Mouse (Mus musculus) limb, embryonic 12.5 days (tissue): ENCODE data around the gene Nono. TPM values are rescaled to one million over a fixed set of nuclear protein-coding genes. Genes with fewer than 3 reads are reported as not detected.
"Not testable (repeated sequence)": the region's sequence is repeated elsewhere in the genome, so short reads cannot be mapped to it uniquely, and the experiment has no call there.

ENCODE experiments used
- ATAC-seq: fragments of 200-750 bp; cut with Nextera tagmentation; 2 replicates; pipeline ENCODE4 v1.8.0; 2017; ENCODE audit warnings: low read depth, moderate TSS enrichment; ENCODE audit not compliant: insufficient number of reproducible peaks, insufficient read depth, low FRiP score, low TSS enrichment
- H3K27ac ChIP-seq: fragments of 300-500 bp; sonication (generic); 2 replicates; pipeline ENCODE4 v1.5.1; 2016; ENCODE audit warnings: mild to moderate bottlenecking, moderate library complexity
- H3K27me3 ChIP-seq: fragments of 300-500 bp; sonication (generic); 2 replicates; pipeline ENCODE4 v1.6.1; 2016; ENCODE audit warnings: mild to moderate bottlenecking, moderate library complexity
- H3K36me3 ChIP-seq: fragments of 300-500 bp; sonication (generic); 2 replicates; pipeline ENCODE4 v1.6.1; 2016; ENCODE audit warnings: mild to moderate bottlenecking, moderate library complexity
- H3K4me1 ChIP-seq: fragments of 300-500 bp; sonication (generic); replicated peaks from 2 replicates; pipeline ENCODE4 v1.6.1; 2016
- H3K4me2 ChIP-seq: fragments of 300-500 bp; sonication (generic); 2 replicates; pipeline ENCODE4 v1.6.1; 2016; ENCODE audit warnings: mild to moderate bottlenecking, moderate library complexity
- H3K4me3 ChIP-seq: fragments of 300-500 bp; sonication (generic); replicated peaks from 2 replicates; pipeline ENCODE4 v1.5.1; 2016; ENCODE audit warnings: mild to moderate bottlenecking
- H3K9ac ChIP-seq: fragments of 300-500 bp; sonication (generic); replicated peaks from 2 replicates; pipeline ENCODE4 v1.6.1; 2016; ENCODE audit warnings: mild to moderate bottlenecking, moderate library complexity
- H3K9me3 ChIP-seq: fragments of 300-500 bp; sonication (generic); 2 replicates; pipeline ENCODE4 v1.6.1; 2016; ENCODE audit warnings: mild to moderate bottlenecking, moderate library complexity
- WGBS: fragments of 180-500 bp; shearing (Covaris S2); methylation state at CpG from one replicate; pipeline ENCODE4 v1.1.7; 2016; 5-methylcytosine and 5-hydroxymethylcytosine counted together
- polyA plus RNA-seq: library from polyadenylated mRNA; unstranded; fragments of >200 nt; fragmentation: Nextera tagmentation; extraction: Ambion mirVana; gene quantifications from 2 replicates; pipeline ENCODE4 v1.2.1, GENCODE M21; 2016

The Nono gene
- polyA plus RNA-seq, 1 experiment from 2014 or later: 567 TPM

GRCm38 (mm10) chrX:101420700-101421095, 8.4 kb upstream of the Nono start, which contains the start of gene Zmym3:
Gene Zmym3 (minus strand): TSS chrX:101420849.
- 18% methylated on average over 4 of the region's 4 CpGs for WGBS

GRCm38 (mm10) chrX:101423462-101423861, 5.7 kb upstream of the Nono start:
- no peak overlapping the region for H3K4me2 ChIP-seq
- no peak for ATAC-seq
- H3K27ac ChIP-seq: no peak overlapping the region
- 0 out of 2 replicates have a peak, but pooled peaks cover 14% of the 10 kb centered on the region for H3K27me3 ChIP-seq
- WGBS: 77% methylated on average over 2 of the region's 2 CpGs
- no peak overlapping the region for H3K9ac ChIP-seq
- no peaks in the 10 kb centered on the region for H3K36me3 ChIP-seq
- no peaks in the 10 kb centered on the region for H3K9me3 ChIP-seq
- no peak overlapping the region for H3K4me3 ChIP-seq
- H3K4me1 ChIP-seq: peaks cover 7% of the 10 kb centered on the region

More at GRCm38 (mm10) chrX:101420700-101421095, 8.4 kb upstream of the Nono start, which contains the start of gene Zmym3:
- Histone ChIP-seq H3K4me2 (peak within 1 kb of the TSS; percentile 55), H3K9me3 (no peaks in the 10 kb centered on the region), H3K9ac (peak within 1 kb of the TSS; percentile 74), H3K27me3 (0 out of 2 replicates have a peak, but pooled peaks cover 21% of the 10 kb centered on the region), H3K36me3 (peaks cover 5% of the 10 kb centered on the region; the same call in 1 of the 2 replicates), H3K27ac (peak within 1 kb of the TSS; percentile 72), H3K4me1 (peaks cover 14% of the 10 kb centered on the region), H3K4me3 (peak within 1 kb of the TSS; percentile 55)
- ATAC-seq: no peak

- Histone ChIP-seq H3K4me3 (no peak overlapping the region), H3K4me1 (no peaks in the 10 kb centered on the region; the same call in 1 of the 2 replicates), H3K27ac (no peak overlapping the region), H3K36me3 (peaks cover 12% of the 10 kb centered on the region; the same call in 1 of the 2 replicates), H3K4me2 (no peak overlapping the region), H3K27me3 (peaks cover 13% of the 10 kb centered on the region), H3K9me3 (no peaks in the 10 kb centered on the region), H3K9ac (no peak overlapping the region)
- ATAC-seq: no peak
- WGBS: 0% methylated on average over 1 of the region's 1 CpGs
Measured at GRCm38 (mm10) chrX:101427774-101428173, 1.3 kb upstream of the Nono start.

- H3K4me1 ChIP-seq: no peaks in the 10 kb centered on the region; the same call in 1 of the 2 replicates
- peak overlapping the region; percentile 63 for H3K4me3 ChIP-seq
- peaks cover 17% of the 10 kb centered on the region; the same call in 1 of the 2 replicates for H3K36me3 ChIP-seq
- H3K4me2 ChIP-seq: peak overlapping the region; percentile 42
- peak overlapping the region; percentile 44 for H3K9ac ChIP-seq
- WGBS: 20% methylated on average over 7 of the region's 7 CpGs
- ATAC-seq: no peak
- peaks cover 13% of the 10 kb centered on the region for H3K27me3 ChIP-seq
- peak overlapping the region; percentile 97 for H3K27ac ChIP-seq
- H3K9me3 ChIP-seq: no peaks in the 10 kb centered on the region
Measured at GRCm38 (mm10) chrX:101428785-101429141, 355 bp upstream of the Nono start.

GRCm38 (mm10) chrX:101429976-101430375, 858 bp downstream of the Nono start:
- peak overlapping the region; percentile 58 for H3K4me2 ChIP-seq
- no peaks in the 10 kb centered on the region for H3K9me3 ChIP-seq
- peak overlapping the region; percentile 97 for H3K27ac ChIP-seq
- ATAC-seq: peak; percentile 74
- H3K36me3 ChIP-seq: peaks cover 22% of the 10 kb centered on the region
- peak overlapping the region; percentile 88 for H3K9ac ChIP-seq
- no peaks in the 10 kb centered on the region; the same call in 1 of the 2 replicates for H3K4me1 ChIP-seq
- peak overlapping the region; percentile 63 for H3K4me3 ChIP-seq
- WGBS: 13% methylated on average over 14 of the region's 14 CpGs
- peaks cover 13% of the 10 kb centered on the region for H3K27me3 ChIP-seq

- Histone ChIP-seq H3K36me3 (peaks cover 73% of the 10 kb centered on the region), H3K4me2 (no peak within 1 kb of the TSS), H3K27me3 (peaks cover 19% of the 10 kb centered on the region), H3K4me1 (no peaks in the 10 kb centered on the region), H3K27ac (no peak within 1 kb of the TSS), H3K9me3 (no peaks in the 10 kb centered on the region), H3K9ac (no peak within 1 kb of the TSS), H3K4me3 (no peak within 1 kb of the TSS)
- 73% methylated on average over 4 of the region's 4 CpGs for WGBS
- ATAC-seq: no peak
Measured at GRCm38 (mm10) chrX:101448886-101449475, 19.9 kb downstream of the Nono start, which contains the start of gene Itgb1bp2. Gene Itgb1bp2 (plus strand): TSS chrX:101449088.

- no peak overlapping the region for H3K4me2 ChIP-seq
- peaks cover 58% of the 10 kb centered on the region for H3K36me3 ChIP-seq
- H3K4me1 ChIP-seq: no peaks in the 10 kb centered on the region
- peaks cover 19% of the 10 kb centered on the region for H3K27me3 ChIP-seq
- no peak overlapping the region for H3K27ac ChIP-seq
- no peaks in the 10 kb centered on the region for H3K9me3 ChIP-seq
- no peak for ATAC-seq
- H3K4me3 ChIP-seq: no peak overlapping the region
- H3K9ac ChIP-seq: no peak overlapping the region
- WGBS: 88% methylated on average over 1 of the region's 1 CpGs
Measured at GRCm38 (mm10) chrX:101451147-101451546, 22.0 kb downstream of the Nono start.

GRCm38 (mm10) chrX:101451591-101451990, 22.5 kb downstream of the Nono start:
- Histone ChIP-seq H3K36me3 (peaks cover 54% of the 10 kb centered on the region), H3K4me1 (no peaks in the 10 kb centered on the region), H3K4me3 (no peak overlapping the region), H3K27ac (no peak overlapping the region), H3K27me3 (peaks cover 19% of the 10 kb centered on the region), H3K9ac (no peak overlapping the region), H3K4me2 (no peak overlapping the region), H3K9me3 (no peaks in the 10 kb centered on the region)
- no peak for ATAC-seq
- 83% methylated on average over 3 of the region's 3 CpGs for WGBS

GRCm38 (mm10) chrX:101472202-101472601, 43.1 kb downstream of the Nono start:
- H3K4me3 ChIP-seq: no peak overlapping the region
- H3K4me1 ChIP-seq: no peaks in the 10 kb centered on the region
- H3K9ac ChIP-seq: no peak overlapping the region
- no peak overlapping the region for H3K4me2 ChIP-seq
- H3K9me3 ChIP-seq: no peaks in the 10 kb centered on the region
- H3K27me3 ChIP-seq: no peaks in the 10 kb centered on the region
- no peak overlapping the region for H3K27ac ChIP-seq
- ATAC-seq: no peak
- peaks cover 40% of the 10 kb centered on the region; the same call in 1 of the 2 replicates for H3K36me3 ChIP-seq
- WGBS: 90% methylated on average over 4 of the region's 4 CpGs

GRCm38 (mm10) chrX:101481604-101482350, 52.7 kb downstream of the Nono start:
- Histone ChIP-seq H3K9ac (no peak overlapping the region), H3K27me3 (peaks cover 4% of the 10 kb centered on the region; the same call in 1 of the 2 replicates), H3K4me2 (no peak overlapping the region), H3K36me3 (peaks cover 26% of the 10 kb centered on the region; the same call in 1 of the 2 replicates), H3K27ac (no peak overlapping the region), H3K4me3 (no peak overlapping the region), H3K4me1 (no peaks in the 10 kb centered on the region), H3K9me3 (no peaks in the 10 kb centered on the region)
- no peak for ATAC-seq
- WGBS: 76% methylated on average over 6 of the region's 6 CpGs

- H3K9me3 ChIP-seq, H3K4me1 ChIP-seq, ATAC-seq, H3K4me2 ChIP-seq, H3K27me3 ChIP-seq, H3K9ac ChIP-seq, H3K27ac ChIP-seq, H3K4me3 ChIP-seq: not testable (repeated sequence)
- WGBS: 25% methylated on average over 11 of the region's 12 CpGs
- peaks cover 16% of the 10 kb centered on the region; the same call in 1 of the 2 replicates for H3K36me3 ChIP-seq
Measured at GRCm38 (mm10) chrX:101486487-101487152, 57.5 kb downstream of the Nono start.
